Mouse (Mus musculus) ES-Bruce4 (cell line): ENCODE results near the gene Safb. TPM values are rescaled to one million over a fixed set of nuclear protein-coding genes. Genes with fewer than 3 reads are reported as not detected.

ENCODE experiments used
- H3K27ac ChIP-seq: 2 replicates; pipeline ENCODE4 v1.5.1; 2012; ENCODE audit warnings: low read length, inconsistent platforms; ENCODE audit not compliant: insufficient read depth
- H3K27me3 ChIP-seq: 2 replicates; pipeline ENCODE4 v1.6.1; 2012; ENCODE audit warnings: mild to moderate bottlenecking, low read length, inconsistent platforms; ENCODE audit not compliant: control insufficient read depth, poor library complexity, insufficient read depth, severe bottlenecking
- H3K36me3 ChIP-seq: 2 replicates; pipeline ENCODE4 v1.6.1; 2012; ENCODE audit warnings: inconsistent platforms, mild to moderate bottlenecking, low read length, moderate library complexity; ENCODE audit not compliant: control insufficient read depth, poor library complexity, insufficient read depth, severe bottlenecking
- H3K4me1 ChIP-seq: one replicate; pipeline ENCODE4 v1.8.1; 2011; ENCODE audit warnings: low read length; ENCODE audit not compliant: control insufficient read depth, insufficient read depth
- H3K4me3 ChIP-seq: 2 replicates; pipeline ENCODE4 v1.5.1; 2011; ENCODE audit warnings: low read depth, mild to moderate bottlenecking, low read length
- H3K9ac ChIP-seq: 2 replicates; pipeline ENCODE4 v1.6.1; 2012; ENCODE audit warnings: low read depth, mild to moderate bottlenecking, inconsistent platforms; ENCODE audit not compliant: poor library complexity, severe bottlenecking
- H3K9me3 ChIP-seq: replicated peaks from 2 replicates; pipeline ENCODE4 v1.6.1; 2012; ENCODE audit warnings: mild to moderate bottlenecking, low read length, inconsistent platforms; ENCODE audit not compliant: control insufficient read depth, poor library complexity, insufficient read depth, severe bottlenecking
- CTCF ChIP-seq: IDR thresholded peaks from one replicate; pipeline ENCODE4 v1.8.1; 2011; ENCODE audit warnings: low read depth, low read length
- EP300 ChIP-seq: IDR thresholded peaks from 2 replicates; pipeline ENCODE4 v1.6.1; 2011; ENCODE audit warnings: low read depth, low read length; ENCODE audit not compliant: insufficient read depth
- POLR2A ChIP-seq: IDR thresholded peaks from one replicate; pipeline ENCODE4 v1.8.1; 2011; ENCODE audit warnings: low read length; ENCODE audit not compliant: insufficient read depth
- polyA plus RNA-seq: library from polyadenylated mRNA; stranded (reverse); fragments of >200 nt; gene quantifications from 2 replicates; pipeline ENCODE4 v1.2.4, GENCODE M21; 2011; ENCODE audit warnings: low read depth; ENCODE audit not compliant: missing spikeins, insufficient read depth, insufficient read length

Gene Safb
- polyA plus RNA-seq, 1 experiment = 99.4 TPM

GRCm38 (mm10) chr17:56615136-56615784, 30.6 kb downstream of the Safb start:
- no peaks in the 10 kb centered on the region for H3K27me3 ChIP-seq
- peaks cover 2% of the 10 kb centered on the region for H3K4me1 ChIP-seq
- TF ChIP-seq EP300 = no peak
- no peak for TF ChIP-seq POLR2A
- no peak for TF ChIP-seq CTCF
- H3K4me3 ChIP-seq = no peak overlapping the region
- H3K9me3 ChIP-seq = no peaks in the 10 kb centered on the region
- no peak overlapping the region for H3K27ac ChIP-seq
- 0 out of 2 replicates have a peak overlapping the region, but pooled peaks have one; percentile 90 for H3K9ac ChIP-seq
- peaks cover 45% of the 10 kb centered on the region for H3K36me3 ChIP-seq

- Histone ChIP-seq H3K9me3 (no peaks in the 10 kb centered on the region), H3K36me3 (peaks cover 50% of the 10 kb centered on the region), H3K9ac (no peak overlapping the region), H3K27ac (no peak overlapping the region), H3K27me3 (no peaks in the 10 kb centered on the region), H3K4me1 (peaks cover 2% of the 10 kb centered on the region), H3K4me3 (no peak overlapping the region)
- no peak for TF ChIP-seq CTCF
- no peak for TF ChIP-seq EP300
- TF ChIP-seq POLR2A = no peak
These were observed 31.2 kb downstream of the Safb start for GRCm38 (mm10) chr17:56615792-56616191.

- Histone ChIP-seq H3K9ac (no peak overlapping the region), H3K4me1 (no peaks in the 10 kb centered on the region), H3K9me3 (no peaks in the 10 kb centered on the region), H3K4me3 (no peak overlapping the region), H3K36me3 (peaks cover 51% of the 10 kb centered on the region), H3K27ac (no peak overlapping the region), H3K27me3 (no peaks in the 10 kb centered on the region)
- TF ChIP-seq POLR2A (no peak), EP300 (no peak), CTCF (no peak)
These were observed 32.1 kb downstream of the Safb start for GRCm38 (mm10) chr17:56616725-56617124.

DNA sequence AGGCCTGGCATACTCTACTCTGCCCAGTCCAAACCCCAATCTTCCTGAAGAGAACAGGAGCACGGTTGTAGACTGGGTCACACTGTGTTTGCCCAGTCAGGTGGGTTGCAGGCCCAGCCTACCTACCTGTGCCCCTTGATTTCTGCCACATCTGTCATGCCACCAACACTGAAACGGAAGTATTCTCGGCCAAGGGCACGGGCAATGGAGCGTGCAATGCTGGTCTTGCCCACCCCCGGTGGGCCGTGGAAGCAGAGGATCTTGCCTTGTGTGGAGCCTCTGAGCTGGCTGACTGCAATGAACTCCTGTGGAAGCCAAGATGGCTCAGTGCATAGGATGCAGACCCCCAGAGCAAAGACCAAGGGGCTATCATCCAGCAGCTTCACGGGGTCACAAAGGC, 33.0 kb downstream of the Safb start:
- no peak for TF ChIP-seq EP300
- no peak for TF ChIP-seq CTCF
- TF ChIP-seq POLR2A = no peak
- no peak overlapping the region for H3K4me3 ChIP-seq
- peaks cover 54% of the 10 kb centered on the region for H3K36me3 ChIP-seq
- no peaks in the 10 kb centered on the region for H3K27me3 ChIP-seq
- H3K9me3 ChIP-seq = no peaks in the 10 kb centered on the region
- no peak overlapping the region for H3K27ac ChIP-seq
- H3K4me1 ChIP-seq = no peaks in the 10 kb centered on the region
- H3K9ac ChIP-seq = no peak overlapping the region

- TF ChIP-seq EP300 = no peak
- TF ChIP-seq CTCF = no peak
- no peak for TF ChIP-seq POLR2A
- Histone ChIP-seq H3K36me3 (peaks cover 8% of the 10 kb centered on the region), H3K27me3 (no peaks in the 10 kb centered on the region), H3K9me3 (no peaks in the 10 kb centered on the region), H3K4me1 (peaks cover 2% of the 10 kb centered on the region), H3K9ac (no peak overlapping the region), H3K27ac (no peak overlapping the region), H3K4me3 (0 out of 2 replicates have a peak overlapping the region, but pooled peaks have one; percentile 2)
These were observed 40.9 kb downstream of the Safb start for GRCm38 (mm10) chr17:56625495-56625894.

GRCm38 (mm10) chr17:56626260-56626659, 41.6 kb downstream of the Safb start:
- H3K4me3 ChIP-seq = peak overlapping the region; percentile 95
- H3K27ac ChIP-seq = no peak overlapping the region
- H3K9me3 ChIP-seq = no peaks in the 10 kb centered on the region
- peaks cover 4% of the 10 kb centered on the region for H3K36me3 ChIP-seq
- peaks cover 2% of the 10 kb centered on the region for H3K4me1 ChIP-seq
- H3K27me3 ChIP-seq = no peaks in the 10 kb centered on the region
- peak overlapping the region; percentile 74 for H3K9ac ChIP-seq
- TF ChIP-seq POLR2A (no peak), EP300 (no peak), CTCF (no peak)
